Mouse (Mus musculus) E14TG2a.4 (cell line): ENCODE results near the gene Cdh23.

Experiments used
- CTCF ChIP-seq: conservative IDR thresholded peaks from 2 replicates; pipeline ENCODE4 v1.5.1; 2014; ENCODE audit warnings: low read length
- POU5F1 ChIP-seq: IDR thresholded peaks from 2 replicates; pipeline ENCODE4 v1.6.1; 2014; ENCODE audit warnings: low read length, borderline replicate concordance

DNA sequence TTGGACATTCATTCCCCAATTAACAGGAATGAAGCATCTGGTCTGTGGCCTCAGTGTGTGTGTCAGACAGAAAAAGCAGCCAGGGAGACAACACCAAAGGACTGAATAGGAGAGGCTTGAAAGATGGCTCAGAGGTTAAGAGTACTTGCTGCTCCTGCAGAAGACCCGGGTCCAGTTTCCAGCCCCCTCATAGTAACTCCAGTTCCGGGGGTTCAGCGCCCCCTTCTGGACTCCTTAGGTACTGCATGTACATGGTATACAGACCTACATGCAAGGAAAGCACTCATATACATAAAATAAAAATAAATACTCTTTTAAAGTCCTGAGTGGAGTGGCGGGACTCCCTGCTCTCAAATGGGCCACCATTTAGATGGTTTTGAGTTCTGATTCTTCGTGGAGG lies 83.4 kb downstream of the Cdh23 start:
- TF ChIP-seq CTCF (peak; percentile 84), POU5F1 (no peak)
